Mouse (Mus musculus) spleen, postnatal 10 days (tissue): ENCODE data around the gene Pla2g4d.
"Not testable (repeated sequence)": the region's sequence is repeated elsewhere in the genome, so short reads cannot be mapped to it uniquely, and the experiment has no call there.

Source experiments
- DNase-seq, 2 experiments: peaks; one replicate each; pipeline ENCODE4 v3.0.0; 2021 to 2022; ENCODE audit warnings: low spot score in 2 of 2

Gene Pla2g4d

DNA sequence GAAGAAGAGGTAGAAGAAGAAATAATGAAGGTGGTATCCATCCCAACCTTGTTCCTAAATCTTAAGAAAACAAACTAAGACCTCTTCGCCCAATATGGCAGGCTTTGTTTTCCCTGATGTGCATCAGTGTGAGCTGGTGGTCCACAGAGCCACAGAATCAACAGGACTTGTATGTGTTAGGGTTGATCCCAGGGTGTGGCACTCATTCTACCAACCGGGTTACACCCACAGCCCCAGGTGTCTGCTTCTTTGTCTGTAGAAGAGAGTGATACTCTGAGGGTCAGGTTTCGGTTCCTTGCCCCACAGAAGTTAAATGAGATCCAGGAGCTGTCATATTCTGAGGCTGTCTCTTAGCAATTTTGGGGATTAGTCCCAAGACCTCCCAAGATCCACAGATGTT lies 27.7 kb downstream of the Pla2g4d start:
- no peak for DNase-seq

DNA sequence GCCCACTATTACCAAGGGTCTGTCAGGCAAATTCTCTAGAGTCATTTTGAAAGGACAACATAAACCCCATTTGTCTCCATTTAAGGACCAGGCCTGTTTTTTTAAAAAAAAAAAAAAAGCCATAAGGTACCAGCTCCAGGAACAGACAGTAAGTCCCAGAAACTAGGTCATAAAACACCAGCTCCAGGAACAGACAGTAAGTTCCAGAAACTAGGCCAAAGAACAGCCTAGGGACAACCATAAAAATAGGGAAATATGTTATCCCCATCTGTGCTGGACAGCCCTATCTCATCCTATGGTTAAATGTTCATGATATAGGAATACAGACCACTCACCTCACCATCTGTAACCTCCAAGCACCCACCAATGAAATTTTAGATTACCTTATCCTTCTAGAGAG lies 32.7 kb downstream of the Pla2g4d start:
- DNase-seq: no peak

DNA sequence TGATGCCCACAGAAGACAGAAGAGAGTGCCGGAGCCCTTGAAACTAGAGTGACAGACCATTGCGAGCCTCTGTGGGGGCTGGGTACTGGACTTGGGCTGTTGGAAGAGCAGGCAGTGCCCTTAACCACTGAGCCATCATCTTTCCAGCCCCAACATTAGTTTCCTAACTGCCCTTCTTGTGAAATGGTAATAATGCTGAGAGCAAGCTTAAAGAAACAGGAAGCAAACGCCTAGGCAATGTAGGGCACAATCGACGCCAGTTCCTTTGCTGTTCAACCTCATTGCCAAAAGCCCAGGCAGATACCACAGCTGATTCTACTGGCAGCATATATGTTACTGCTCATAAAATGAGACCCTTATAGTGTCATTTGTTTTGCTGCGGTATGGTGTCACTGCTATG lies 36.4 kb downstream of the Pla2g4d start:
- no peak for DNase-seq

DNA sequence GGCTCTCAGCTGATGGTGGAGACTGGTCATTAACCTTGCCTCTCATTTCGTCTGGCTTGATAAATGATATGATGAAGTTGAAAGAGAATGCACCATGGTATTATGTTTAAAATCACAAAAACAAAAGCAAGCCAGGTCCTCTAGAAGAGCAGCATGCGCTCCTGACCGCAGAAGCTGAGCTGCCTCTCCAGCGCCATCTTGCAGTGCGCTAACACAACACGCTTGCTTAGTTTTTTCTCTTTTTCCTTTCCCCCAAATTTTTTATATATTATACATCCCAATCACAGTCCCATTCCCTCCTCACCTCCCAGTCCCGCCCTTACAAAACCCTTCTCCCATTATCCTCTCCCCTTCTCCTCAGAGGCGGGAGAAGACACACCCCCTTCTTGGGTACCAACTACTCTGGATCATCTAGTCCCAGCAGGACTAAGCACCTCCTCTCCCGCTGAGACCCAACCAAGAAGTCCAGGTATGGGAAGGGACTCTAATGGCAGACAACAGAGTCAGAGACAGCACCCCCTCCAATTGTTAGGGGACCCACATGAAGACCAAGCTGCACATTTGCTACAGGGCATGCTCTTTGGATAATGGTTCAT lies 43.5 kb downstream of the Pla2g4d start:
- no peak for DNase-seq

DNA sequence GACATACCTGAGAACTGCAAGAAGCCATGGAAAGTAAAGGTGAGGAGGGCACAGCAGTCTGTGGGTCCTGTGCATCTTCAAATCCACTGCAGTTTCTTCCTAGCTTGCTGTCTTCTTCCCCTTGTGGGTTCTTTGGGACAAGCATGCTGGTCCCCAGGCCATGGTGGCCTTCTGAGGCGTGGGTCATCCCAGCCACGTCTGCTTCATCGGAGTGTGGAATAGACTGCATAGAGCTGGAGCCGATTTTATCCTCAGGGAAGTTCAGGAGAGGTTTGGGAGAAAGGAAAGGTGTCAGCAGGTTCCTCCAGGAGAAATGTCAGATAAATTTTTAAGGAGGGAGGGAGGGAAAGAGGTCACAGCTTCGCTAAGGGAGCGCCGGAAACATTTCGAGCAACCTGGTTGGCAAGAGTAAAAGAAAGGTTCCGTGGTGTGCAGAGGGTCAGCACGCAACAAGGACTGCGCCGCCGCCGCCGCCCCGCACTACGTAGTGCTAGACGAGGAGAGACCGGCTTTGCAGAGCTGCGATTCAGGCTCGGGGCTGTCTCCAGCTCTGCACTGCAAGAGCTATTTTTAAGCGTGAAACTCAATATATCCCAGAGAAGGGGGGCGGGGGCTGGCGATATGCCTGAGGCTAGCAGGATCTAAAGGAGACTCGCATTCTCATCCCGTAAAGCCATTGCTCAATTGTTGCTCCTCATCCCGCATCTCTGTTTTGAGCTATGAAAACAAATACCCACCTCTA lies 44.1 kb downstream of the Pla2g4d start, which contains the start of gene Pla2g4e:
Gene Pla2g4e, minus strand, starts transcription at position 657 of the 742 bp plus-strand sequence.
- DNase-seq: no peak

DNA sequence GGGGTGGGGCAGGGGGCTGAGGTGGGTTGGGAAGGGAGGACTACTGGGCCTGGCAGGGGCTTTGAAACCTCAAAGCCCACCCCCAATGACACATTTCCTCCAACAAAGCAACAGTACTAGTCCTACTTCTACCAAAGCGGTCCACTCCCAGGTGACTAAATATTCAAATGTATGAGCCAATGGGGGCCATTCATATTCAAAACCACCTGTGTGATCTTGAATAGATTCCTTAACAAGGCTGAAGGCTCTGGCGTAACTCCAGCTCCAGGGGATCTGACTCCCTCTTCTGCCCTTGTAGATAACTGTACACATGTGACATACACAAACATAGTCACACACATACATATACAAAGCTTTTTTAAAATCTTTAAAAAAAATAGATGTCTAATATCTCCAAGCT lies 45.0 kb downstream of the Pla2g4d start:
- no peak for DNase-seq

DNA sequence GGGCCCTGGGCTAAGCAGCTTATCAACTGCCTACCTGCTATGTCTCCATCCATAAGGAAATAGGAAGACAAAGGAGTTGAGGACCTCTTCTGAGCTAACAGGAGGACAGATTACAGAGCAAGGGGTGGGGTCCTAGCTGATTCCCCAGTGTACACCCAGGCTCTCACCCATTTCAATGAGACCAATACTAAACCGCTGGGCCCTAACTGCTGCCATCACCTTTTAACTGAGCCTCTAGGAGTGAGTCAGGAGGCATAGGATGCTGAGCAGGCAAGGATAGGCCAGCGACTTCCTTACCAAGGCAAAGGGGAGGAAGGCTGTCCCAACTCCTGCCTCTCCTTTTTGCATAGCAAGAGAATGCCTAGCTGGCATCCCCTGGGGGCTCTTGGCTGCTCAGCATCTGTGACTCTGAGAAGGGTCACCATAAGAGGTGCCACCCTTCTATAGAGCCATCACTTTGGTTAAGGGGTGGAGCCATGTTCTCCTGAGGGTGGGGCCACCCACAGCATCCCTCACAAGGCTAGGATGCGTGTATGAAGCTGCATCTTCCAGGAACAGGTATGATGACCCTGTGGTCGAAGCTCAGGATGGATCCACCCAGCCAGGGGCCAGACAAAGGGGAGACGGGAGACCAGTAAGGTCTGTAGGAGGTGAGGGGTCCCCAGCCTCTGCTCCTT lies 46.1 kb downstream of the Pla2g4d start:
- DNase-seq: no peak

DNA sequence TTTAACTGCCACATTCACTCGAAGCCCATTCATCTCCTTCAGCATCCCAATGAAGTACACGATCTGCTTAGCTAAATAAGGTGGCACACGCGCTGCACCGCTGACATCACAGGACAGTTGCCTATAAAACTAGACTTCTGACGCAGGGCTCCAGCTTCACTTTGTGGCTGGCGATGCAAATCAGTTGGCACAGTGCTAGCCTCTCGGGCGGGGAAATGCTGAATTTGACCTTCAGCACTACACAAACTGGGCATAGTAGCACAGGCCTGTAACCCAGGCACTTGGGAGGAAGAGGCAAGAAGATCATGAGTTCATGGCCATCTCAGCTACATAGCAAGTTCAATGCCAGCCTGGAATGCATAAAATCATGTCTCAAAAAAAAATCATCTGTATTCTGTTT lies 50.3 kb downstream of the Pla2g4d start:
- not testable (repeated sequence) for DNase-seq

DNA sequence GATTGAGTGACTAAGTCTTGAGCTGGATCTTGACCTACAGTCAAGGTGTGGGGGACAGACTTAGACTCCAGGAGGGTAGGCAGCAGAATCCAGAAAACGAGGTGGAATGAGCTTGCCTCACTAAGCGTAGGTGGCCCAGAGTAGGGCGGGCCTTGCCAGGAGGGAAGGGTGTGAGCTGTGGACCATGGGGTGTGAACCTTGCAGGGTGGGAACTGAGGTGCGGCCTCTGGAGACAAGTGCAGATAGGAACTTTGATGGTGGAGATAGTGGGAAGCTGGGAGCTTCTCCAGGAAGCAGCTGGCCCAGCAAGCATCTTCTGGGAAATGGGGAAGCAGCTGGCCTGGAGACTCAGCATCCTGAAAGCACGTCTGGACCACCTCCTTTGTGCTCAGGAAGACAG lies 51.2 kb downstream of the Pla2g4d start:
- DNase-seq: no peak

DNA sequence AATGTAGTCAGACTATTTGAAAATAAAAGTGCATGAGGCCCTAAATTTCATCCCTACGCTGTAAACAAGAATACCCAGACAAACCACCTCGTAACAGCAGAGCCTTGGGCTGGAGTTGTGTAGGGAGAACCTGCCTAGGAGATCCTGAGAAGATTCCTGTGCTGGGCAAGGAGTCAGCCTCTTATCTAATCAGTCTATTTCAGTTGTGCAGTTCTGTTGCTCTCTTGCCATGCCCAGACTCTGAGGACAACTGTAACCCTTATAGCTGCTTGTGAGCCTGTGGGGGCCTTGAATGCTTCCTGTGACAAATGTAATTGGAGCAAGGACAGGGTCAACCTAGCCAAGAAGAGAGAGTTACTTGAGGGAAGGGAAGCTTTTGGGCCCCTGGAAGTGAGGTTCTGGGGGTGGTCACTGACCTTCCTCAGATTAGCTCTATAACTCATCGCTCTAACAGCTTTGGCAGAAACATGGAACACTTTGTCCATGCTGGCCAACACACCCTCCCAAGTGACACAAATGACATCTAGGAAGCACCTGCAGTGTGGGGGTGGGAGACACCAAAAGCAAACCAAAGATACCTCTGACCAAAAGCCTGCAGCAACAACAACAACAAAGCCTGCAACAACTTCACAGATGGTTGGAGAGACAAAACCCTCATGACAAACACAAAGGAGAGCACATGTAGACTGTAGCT lies 52.9 kb downstream of the Pla2g4d start:
- DNase-seq: no peak

DNA sequence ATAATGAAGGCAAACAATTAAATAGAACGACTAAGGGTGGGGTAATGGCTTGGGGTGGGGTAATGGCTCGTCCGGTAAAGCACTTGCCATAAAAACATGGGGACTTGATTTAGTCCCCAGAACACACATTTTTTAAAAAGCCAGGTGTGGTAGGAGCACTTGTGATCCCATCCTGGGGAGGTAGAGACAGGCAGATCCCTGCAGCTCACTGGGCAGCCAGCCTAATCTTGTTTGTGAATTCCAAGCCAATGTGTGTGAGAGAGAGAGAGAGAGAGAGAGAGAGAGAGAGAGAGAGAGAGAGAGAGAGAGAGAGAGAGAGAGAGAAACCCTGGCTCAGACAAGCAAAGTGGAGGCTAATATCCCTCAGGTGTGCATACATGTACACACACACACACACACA lies 53.6 kb downstream of the Pla2g4d start:
- DNase-seq: no peak

DNA sequence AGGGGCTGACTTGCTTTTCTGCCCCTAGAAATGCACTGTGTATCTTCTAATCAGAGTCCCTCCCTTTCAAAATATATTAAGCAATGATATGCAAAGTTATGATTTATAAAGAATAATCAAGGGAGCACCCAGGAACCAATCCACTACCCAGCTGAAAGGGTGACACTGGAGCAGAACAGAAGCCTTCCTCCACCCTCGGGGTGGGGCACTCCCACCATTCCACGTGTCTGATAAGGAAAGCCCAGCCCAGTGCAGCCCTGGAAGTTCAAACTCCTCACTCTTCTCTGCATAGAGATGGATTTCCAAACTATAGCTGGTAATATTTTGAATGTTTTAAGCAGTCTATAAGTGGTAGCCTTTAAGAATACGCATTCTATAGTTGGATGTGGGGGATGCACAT lies 57.4 kb downstream of the Pla2g4d start:
- DNase-seq: no peak
